Mouse (Mus musculus): ENCODE data around the gene Maml3.

- TF ChIP-seq CTCF (IDR thresholded peaks at IDR 0.05; ENCODE audit: insufficient read depth, low read depth, low read length) (no peak), POLR2A (IDR thresholded peaks at IDR 0.05; ENCODE audit: insufficient read depth, low read depth, low read length) (no peak)
Measured at GRCm38 (mm10) chr3:52048082-52048481, 56.8 kb downstream of the Maml3 start.

All from olfactory bulb, adult 2 months (tissue).